Mouse (Mus musculus) cortical plate, adult 2 months (tissue): ENCODE measurements around the gene Atp5l.

ENCODE experiments used
- CTCF ChIP-seq: fragments of 200-500 bp; IDR thresholded peaks from 2 replicates; pipeline ENCODE4 v1.5.1; 2011; ENCODE audit warnings: mild to moderate bottlenecking, control low read depth, low read length; ENCODE audit not compliant: insufficient read depth; ENCODE audit errors: extremely low read depth
- POLR2A ChIP-seq: fragments of 200-500 bp; IDR thresholded peaks from 2 replicates; pipeline ENCODE4 v1.6.1; 2011; ENCODE audit warnings: mild to moderate bottlenecking, low read length, control low read depth; ENCODE audit not compliant: insufficient read depth; ENCODE audit errors: extremely low read depth

DNA sequence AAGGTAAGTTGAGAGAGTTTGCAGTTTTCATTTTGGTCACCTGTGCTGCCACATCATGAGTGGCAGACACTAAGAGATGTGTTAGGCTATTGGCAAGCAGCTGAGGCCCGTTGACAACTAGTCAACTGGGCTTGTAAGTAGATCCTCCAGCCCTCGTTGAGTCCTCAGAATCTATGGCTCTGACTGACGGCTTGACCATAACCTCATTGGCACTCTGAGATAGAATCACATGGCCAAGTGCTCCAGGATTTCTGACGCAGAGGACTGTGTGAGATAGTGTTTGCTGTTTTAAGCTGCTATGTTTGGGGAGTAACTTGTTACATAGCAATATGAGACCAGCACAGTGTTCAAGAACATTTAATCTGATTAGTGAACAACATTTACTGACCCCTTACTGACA is 21.2 kb upstream of the Atp5l start:
- TF ChIP-seq CTCF (no peak), POLR2A (no peak)
